Mouse (Mus musculus) kidney, postnatal 14 days (tissue): ENCODE results near the gene Hist1h4b.
"Not testable (repeated sequence)": the region's sequence is repeated elsewhere in the genome, so short reads cannot be mapped to it uniquely, and the experiment has no call there.

Experiments
- DNase-seq: peaks from one replicate; pipeline ENCODE4 v3.0.0; 2022; ENCODE audit warnings: mixed read lengths

Hist1h4b gene

GRCm38 (mm10) chr13:23756790-23757189, at the start of gene Hist1h4b:
TSS of gene Hist1h4b (plus strand) at chr13:23757013.
- DNase-seq: peak; percentile 93

- DNase-seq: no peak
Measured at GRCm38 (mm10) chr13:23708041-23708440, 48.8 kb upstream of the Hist1h4b start.

GRCm38 (mm10) chr13:23708654-23709053, 48.2 kb upstream of the Hist1h4b start:
- no peak for DNase-seq

- no peak for DNase-seq
Measured at GRCm38 (mm10) chr13:23709714-23710373, 47.0 kb upstream of the Hist1h4b start.

DNA sequence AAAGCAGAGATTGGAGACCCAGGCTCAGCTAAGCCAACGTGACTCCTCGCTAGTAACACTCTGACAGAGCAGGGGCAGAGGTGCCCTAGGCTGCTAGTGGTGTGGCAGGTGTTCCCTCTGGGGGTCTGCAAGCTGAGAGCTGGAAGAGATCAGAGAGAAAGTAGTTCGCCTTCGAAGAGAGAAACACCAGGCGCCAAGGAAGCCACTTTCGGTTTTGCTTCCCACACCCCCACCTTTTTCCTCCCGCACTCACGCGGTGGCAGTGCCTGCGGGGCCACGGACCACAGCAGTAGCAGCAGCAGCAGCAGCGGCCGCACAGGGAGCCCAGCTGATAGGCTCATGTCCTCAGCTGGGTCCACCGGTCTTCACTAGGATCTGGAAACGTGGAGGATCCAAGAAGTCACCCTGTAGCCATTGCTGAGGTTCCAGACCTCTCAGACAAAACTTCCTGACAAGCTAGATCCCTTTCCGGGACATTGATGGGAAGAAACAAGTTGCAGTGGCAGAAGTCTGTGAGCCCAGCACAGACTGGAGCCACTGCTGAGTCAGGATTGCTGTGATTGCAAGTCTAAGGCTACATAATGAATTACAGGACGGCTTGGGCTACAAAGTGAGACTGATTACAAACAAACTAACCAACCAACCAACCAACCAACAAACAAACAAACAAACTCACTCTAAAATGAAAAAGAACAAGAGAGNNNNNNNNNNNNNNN, 46.3 kb upstream of the Hist1h4b start, which contains the start of gene Hfe:
TSS of gene Hfe (minus strand) at position 481 of the 716 bp plus-strand sequence.
- peak; percentile 63 for DNase-seq

DNA sequence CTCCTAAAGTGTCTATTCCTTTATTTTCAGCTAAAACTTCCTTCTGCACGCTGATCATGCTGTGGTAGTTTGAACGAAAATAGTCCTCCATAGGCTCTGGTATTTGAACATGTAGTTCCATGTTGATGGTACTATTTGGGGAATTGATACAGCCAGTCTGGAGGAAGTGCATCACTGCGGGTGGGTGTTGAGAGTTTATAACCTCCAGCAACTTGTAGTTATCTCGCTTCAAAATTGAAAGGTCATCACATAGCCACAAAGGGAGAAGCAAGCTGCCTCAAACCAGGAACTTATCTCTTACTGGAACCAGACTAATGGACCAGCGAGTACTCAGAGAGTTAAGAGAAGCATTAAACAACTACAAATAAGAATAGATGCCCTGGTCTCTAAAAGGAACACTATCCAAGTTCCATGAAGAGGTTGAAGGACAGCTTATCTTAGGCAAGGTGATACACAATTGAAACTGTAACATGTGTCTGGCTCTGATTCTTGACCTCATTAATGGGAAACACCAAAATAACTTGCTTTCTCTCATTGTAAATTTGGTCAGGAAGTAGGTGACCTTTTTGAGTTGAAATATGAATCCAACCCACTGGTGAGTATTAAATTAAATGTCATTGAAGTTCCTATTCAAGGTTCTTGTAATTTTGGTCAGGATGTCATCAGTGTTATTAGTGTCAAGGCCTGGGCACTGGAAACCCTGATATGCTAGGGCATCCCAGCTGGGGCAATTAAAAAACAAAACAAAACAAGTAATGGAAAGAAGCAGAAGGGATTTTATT, 40.4 kb upstream of the Hist1h4b start:
- no peak for DNase-seq

GRCm38 (mm10) chr13:23717176-23717575, 39.6 kb upstream of the Hist1h4b start:
- DNase-seq: no peak

- DNase-seq: not testable (repeated sequence)
Measured at GRCm38 (mm10) chr13:23717593-23718245, 39.1 kb upstream of the Hist1h4b start.

- DNase-seq: no peak
Measured at GRCm38 (mm10) chr13:23724239-23724638, 32.6 kb upstream of the Hist1h4b start.

- DNase-seq: no peak
Measured at GRCm38 (mm10) chr13:23725213-23725612, 31.6 kb upstream of the Hist1h4b start.

DNA sequence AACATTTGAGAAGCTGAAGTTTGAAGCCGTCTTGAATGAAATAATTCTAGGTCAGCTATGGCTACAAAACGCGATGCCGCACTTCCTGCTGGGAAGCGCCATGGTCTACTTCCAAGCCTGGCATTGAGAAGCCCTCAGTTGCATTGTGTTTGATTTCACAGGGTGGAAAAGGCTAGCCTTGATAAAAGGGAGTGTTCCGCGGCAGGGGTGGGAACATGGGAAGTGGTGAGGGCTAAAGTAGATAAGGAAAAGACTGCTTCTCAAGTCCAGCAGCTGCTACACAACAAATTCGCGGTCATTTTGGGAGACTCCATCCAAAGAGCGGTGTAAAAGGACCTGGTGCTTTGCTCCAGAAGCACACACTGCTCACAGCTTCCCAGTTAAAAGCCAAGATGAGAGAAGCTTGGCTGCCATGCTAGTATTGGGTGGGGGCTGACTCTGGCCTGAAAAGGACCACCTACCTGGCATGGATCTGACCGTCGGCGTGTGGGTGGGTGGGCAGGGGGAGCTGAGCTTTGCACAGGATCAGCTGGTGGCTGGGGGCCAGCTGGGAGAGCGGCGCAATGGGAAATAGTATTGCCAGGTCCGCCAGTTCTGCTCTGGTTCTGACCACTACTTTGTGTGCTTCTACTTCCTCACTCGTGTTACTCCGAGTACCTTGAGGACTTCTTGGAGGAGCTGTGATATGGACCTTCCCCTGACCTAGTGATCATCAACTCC, 28.2 kb upstream of the Hist1h4b start:
- DNase-seq: no peak

- no peak for DNase-seq
Measured at GRCm38 (mm10) chr13:23729192-23729525, 27.7 kb upstream of the Hist1h4b start.

DNA sequence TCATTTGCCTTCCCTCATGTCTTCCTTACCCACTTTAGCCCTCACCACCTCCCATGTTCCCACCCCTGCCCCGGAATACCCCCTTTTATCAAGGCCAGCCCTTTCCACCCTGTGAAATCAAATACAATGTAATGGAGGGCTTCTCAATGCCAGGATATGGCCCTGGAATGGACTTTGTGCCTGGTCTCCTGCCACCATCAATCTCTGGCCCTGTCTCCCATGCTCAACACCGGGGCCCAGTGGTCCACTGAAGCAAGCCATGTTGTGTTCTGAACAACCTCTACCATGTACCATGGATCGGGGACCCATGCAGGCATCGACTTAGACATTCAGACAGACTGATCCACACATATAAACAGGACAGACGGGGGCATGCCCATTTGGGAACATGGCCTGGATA, 27.1 kb upstream of the Hist1h4b start:
- no peak for DNase-seq

GRCm38 (mm10) chr13:23730479-23730878, 26.3 kb upstream of the Hist1h4b start:
- DNase-seq: peak; percentile 81

DNA sequence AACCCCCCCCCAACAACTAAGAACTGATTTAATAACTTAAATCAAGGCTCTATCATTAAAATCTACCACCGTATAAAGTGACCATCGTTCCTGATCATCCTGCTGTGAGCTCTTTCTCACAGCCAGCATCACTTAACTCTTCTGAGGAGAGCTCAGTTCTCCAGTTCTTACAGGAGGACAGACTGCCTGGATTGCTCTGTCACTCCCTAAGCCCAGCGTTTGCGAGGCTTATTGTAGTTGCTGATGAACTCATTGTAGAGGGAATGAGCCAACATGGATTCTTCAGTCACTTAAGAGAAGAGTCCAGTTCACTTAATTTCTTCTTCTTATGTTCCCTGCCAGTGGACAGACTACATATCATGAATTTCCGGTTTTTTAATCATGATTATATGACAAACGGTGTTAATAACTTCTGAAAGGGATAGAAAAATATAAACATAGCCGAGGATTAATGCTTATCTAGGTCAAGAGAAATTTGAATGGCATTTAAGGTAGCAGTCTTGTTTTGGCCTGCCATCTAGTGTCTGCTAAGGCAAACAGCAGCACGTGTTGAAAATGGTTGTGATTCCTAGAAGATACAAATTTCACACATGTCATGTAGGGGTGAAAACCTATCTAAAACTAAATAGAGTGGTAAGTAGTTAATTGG, 24.5 kb upstream of the Hist1h4b start:
- peak; percentile 53 for DNase-seq

DNA sequence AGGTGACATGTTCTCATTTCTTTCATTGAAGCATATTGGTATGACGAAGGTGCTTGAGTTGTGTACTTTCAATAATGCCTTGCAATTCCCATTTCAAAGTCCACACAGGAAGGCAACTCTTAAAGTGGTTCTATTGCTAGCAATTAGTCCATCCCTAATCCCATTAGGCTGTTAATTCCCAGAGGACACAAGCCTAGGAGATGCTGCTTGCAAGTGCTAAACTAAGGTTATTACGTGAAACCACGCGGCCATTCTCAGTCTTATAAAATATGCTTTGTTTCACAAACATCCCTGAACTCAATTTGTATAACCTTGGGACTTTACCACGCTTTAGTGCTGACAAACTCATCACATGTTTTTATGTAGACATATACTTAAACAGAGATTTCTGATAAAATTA, 19.7 kb upstream of the Hist1h4b start:
- DNase-seq: no peak

DNA sequence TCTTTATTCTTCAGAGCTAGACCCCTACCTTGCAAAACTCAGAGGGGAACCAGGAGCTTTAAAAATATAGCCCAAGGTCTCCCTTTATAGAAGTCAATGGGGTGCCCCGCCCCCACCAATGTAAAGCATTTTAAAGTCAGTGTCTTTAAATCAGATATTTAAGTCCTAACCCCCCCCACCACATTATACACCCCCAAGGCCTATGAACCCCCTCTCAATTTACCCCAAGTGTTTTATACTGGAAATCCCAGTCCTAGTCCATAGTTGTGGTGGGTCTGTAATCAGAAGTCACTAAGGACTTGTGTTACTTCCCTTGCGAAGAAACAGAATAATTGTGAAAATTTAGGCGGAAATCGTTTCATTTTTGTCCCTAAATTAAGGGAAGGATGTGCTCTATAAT, 18.8 kb upstream of the Hist1h4b start:
- DNase-seq: no peak

- peak; percentile 93 for DNase-seq
Measured at GRCm38 (mm10) chr13:23738677-23739068, 18.1 kb upstream of the Hist1h4b start, which contains the start of gene Hist1h1c. TSS of gene Hist1h1c (plus strand) at chr13:23738808.

DNA sequence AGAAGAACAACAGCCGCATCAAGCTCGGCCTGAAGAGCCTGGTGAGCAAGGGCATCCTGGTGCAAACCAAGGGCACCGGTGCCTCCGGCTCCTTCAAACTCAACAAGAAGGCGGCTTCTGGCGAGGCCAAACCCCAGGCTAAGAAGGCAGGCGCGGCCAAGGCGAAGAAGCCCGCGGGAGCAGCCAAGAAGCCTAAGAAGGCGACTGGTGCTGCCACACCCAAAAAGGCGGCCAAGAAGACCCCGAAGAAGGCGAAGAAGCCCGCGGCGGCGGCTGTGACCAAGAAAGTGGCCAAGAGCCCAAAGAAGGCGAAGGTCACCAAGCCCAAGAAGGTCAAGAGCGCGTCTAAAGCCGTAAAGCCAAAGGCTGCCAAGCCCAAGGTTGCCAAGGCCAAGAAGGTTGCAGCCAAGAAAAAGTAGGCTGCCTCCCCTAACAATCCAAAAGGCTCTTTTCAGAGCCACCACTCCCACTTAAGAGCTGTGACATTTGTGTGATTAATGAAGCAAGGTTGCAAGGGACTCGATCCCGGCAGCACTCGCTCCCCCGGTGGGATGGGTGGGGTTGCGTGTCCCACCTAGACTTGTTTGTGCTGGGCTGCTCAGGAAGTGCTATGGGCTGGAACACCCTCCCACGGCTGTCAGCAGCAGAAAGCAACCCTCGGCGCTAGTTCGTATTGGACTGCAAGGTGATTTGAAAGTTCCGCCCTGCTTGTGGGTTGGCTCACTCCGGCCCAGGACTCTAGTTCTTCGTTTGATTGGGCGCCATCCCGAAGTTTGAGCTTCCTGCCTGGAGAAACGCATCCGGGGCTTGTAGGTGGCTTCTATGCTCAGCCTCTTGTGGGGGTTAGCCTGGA, 17.5 kb upstream of the Hist1h4b start:
- DNase-seq: peak; percentile 96

DNA sequence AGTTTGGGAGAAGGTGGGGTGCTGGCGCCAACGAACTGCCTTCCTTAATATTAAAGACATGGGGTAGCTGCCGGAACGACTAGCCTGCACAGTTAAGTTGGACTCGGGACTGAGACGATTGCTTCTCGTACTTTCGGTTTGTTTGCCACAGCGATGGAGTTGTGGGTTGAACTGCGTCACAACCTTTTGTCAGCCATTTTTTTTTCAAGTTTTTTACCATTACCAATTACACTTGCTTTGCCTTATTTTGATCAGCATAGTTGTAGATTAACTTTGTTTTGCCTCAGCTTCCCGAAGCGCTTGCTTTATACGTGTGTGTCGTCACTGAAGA, 16.9 kb upstream of the Hist1h4b start:
- no peak for DNase-seq

GRCm38 (mm10) chr13:23740256-23740840, 16.5 kb upstream of the Hist1h4b start:
- DNase-seq: no peak
